Mouse (Mus musculus) MEL (cell line): ENCODE measurements at regions not wholly inside any gene's neighbourhood (a gene's known extent, or its start where the extent isn't known, plus 50 kb on each side); places are given as distances from the start of the nearest gene placed in this dataset.

Source experiments
- CTCF ChIP-seq, 3 experiments: IDR thresholded peaks in 2 of 3; conservative IDR thresholded peaks in 1 of 3; 2 replicates each; pipeline ENCODE4 v1.5.1; 2011 to 2012; ENCODE audit warnings: low read length in 3 of 3, low read depth in 2 of 3, mild to moderate bottlenecking in 2 of 3, improper control_type of control experiment in 1 of 3, inconsistent platforms in 1 of 3, mixed read lengths in 1 of 3, moderate library complexity in 1 of 3; ENCODE audit not compliant: control insufficient read depth in 1 of 3, insufficient read depth in 1 of 3, poor library complexity in 1 of 3, severe bottlenecking in 1 of 3
- MAX ChIP-seq: IDR thresholded peaks from 2 replicates; pipeline ENCODE4 v1.6.1; 2011; ENCODE audit warnings: low read length, improper control_type of control experiment
- POLR2A ChIP-seq, 2 experiments: IDR thresholded peaks; 2 replicates each; pipeline ENCODE4 v1.6.1; 2011 to 2012; ENCODE audit warnings: low read length in 2 of 2, mild to moderate bottlenecking in 2 of 2, control low read depth in 1 of 2, improper control_type of control experiment in 1 of 2, low read depth in 1 of 2, moderate library complexity in 1 of 2; ENCODE audit not compliant: control insufficient read depth in 1 of 2, insufficient read depth in 1 of 2, poor library complexity in 1 of 2
- RCOR1 ChIP-seq: IDR thresholded peaks from 2 replicates; pipeline ENCODE4 v1.6.1; 2012; ENCODE audit warnings: low read depth, mild to moderate bottlenecking, inconsistent platforms, low read length, improper control_type of control experiment
- SMC3 ChIP-seq: IDR thresholded peaks from 2 replicates; pipeline ENCODE4 v1.6.1; 2011; ENCODE audit warnings: low read depth, low read length, improper control_type of control experiment
- TCF12 ChIP-seq: IDR thresholded peaks from 2 replicates; pipeline ENCODE4 v1.6.1; 2014; ENCODE audit warnings: low read depth, mild to moderate bottlenecking, inconsistent platforms, low read length, improper control_type of control experiment, moderate library complexity
- ZC3H11A ChIP-seq: IDR thresholded peaks from 2 replicates; pipeline ENCODE4 v1.6.1; 2012; ENCODE audit warnings: low read depth, mild to moderate bottlenecking, inconsistent platforms, low read length, improper control_type of control experiment

GRCm38 (mm10) chr13:73039731-73040130, 220.5 kb upstream of the Irx4 start:
- no peak for TF ChIP-seq ZC3H11A
- no peak for TF ChIP-seq CTCF (IDR thresholded peaks at IDR 0.05 in 2 of 3, conservative IDR thresholded peaks at IDR 0.05 in 1 of 3; ENCODE audit: control insufficient read depth in 1 of 3, insufficient read depth in 1 of 3, low read depth in 2 of 3, low read length in 3 of 3, poor library complexity in 1 of 3, severe bottlenecking in 1 of 3)
- TF ChIP-seq RCOR1, result no peak
- TF ChIP-seq MAX, result no peak
- TF ChIP-seq SMC3, result no peak
- TF ChIP-seq POLR2A (IDR thresholded peaks at IDR 0.05; ENCODE audit: control insufficient read depth in 1 of 2, insufficient read depth in 1 of 2, low read depth in 1 of 2, low read length in 2 of 2, poor library complexity in 1 of 2), result no peak
- TF ChIP-seq TCF12, result no peak
